Mouse (Mus musculus) CH12.LX (cell line): ENCODE results near the gene Slc4a1. TPM values are rescaled to one million over a fixed set of nuclear protein-coding genes. Genes with fewer than 3 reads are reported as not detected.

Source experiments
- DNase-seq: peaks from one replicate; pipeline ENCODE4 v3.0.0-alpha.2; 2013; ENCODE audit errors: extremely low read depth
- H3K27ac ChIP-seq: 2 replicates; pipeline ENCODE4 v1.5.1; 2012; ENCODE audit warnings: low read depth, mild to moderate bottlenecking, control low read depth, moderate library complexity; ENCODE audit not compliant: insufficient read depth
- H3K27me3 ChIP-seq: replicated peaks from 2 replicates; pipeline ENCODE3; 2012; ENCODE audit warnings: inconsistent platforms
- H3K36me3 ChIP-seq, 2 experiments: replicated peaks in 1 of 2; 2 replicates each; pipeline versions ENCODE3 to v1.6.1; 2012; ENCODE audit warnings: inconsistent platforms in 1 of 2, low read length in 1 of 2, mild to moderate bottlenecking in 1 of 2, mixed read lengths in 1 of 2, moderate library complexity in 1 of 2; ENCODE audit not compliant: control insufficient read depth in 1 of 2, insufficient read depth in 1 of 2
- H3K4me1 ChIP-seq, 2 experiments: 2 replicates each; pipeline ENCODE4 v1.6.1; 2012; ENCODE audit warnings: inconsistent platforms in 1 of 2, moderate library complexity in 1 of 2; ENCODE audit not compliant: insufficient read depth in 2 of 2, control insufficient read depth in 1 of 2
- H3K4me2 ChIP-seq: 2 replicates; pipeline ENCODE4 v1.6.1; 2012; ENCODE audit warnings: low read depth, mild to moderate bottlenecking, control low read depth; ENCODE audit not compliant: poor library complexity, insufficient read depth, severe bottlenecking
- H3K4me3 ChIP-seq, 3 experiments: fragments of 150-350 bp in 1 of 3; sonication (generic) in 1 of 3; replicated peaks in 1 of 3; 2 replicates each; pipeline versions ENCODE3 to v1.5.1; 2011 to 2012; ENCODE audit warnings: low read depth in 2 of 3, low read length in 2 of 3, mild to moderate bottlenecking in 2 of 3, moderate library complexity in 2 of 3, control low read depth in 1 of 3, improper control_type of control experiment in 1 of 3, inconsistent platforms in 1 of 3, mixed read lengths in 1 of 3; ENCODE audit not compliant: poor library complexity in 1 of 3
- H3K79me2 ChIP-seq: replicated peaks from 2 replicates; pipeline ENCODE4 v1.6.1; 2012; ENCODE audit warnings: mild to moderate bottlenecking, moderate library complexity; ENCODE audit not compliant: control insufficient read depth, poor library complexity, insufficient read depth, severe bottlenecking; ENCODE audit errors: extremely low read depth
- H3K9ac ChIP-seq: 2 replicates; pipeline ENCODE4 v1.6.1; 2012; ENCODE audit warnings: low read depth, mild to moderate bottlenecking, control low read depth, moderate library complexity; ENCODE audit not compliant: insufficient read depth
- H3K9me3 ChIP-seq: replicated peaks from 2 replicates; pipeline ENCODE3; 2012; ENCODE audit warnings: low read length, inconsistent platforms, mixed read lengths
- CTCF ChIP-seq, 2 experiments: IDR thresholded peaks in 1 of 2; conservative IDR thresholded peaks in 1 of 2; 2 replicates each; pipeline ENCODE4 v1.5.1; 2011 to 2012; ENCODE audit warnings: low read depth in 2 of 2, low read length in 2 of 2, improper control_type of control experiment in 1 of 2, inconsistent platforms in 1 of 2, mild to moderate bottlenecking in 1 of 2, moderate library complexity in 1 of 2
- E2F4 ChIP-seq: IDR thresholded peaks from 2 replicates; pipeline ENCODE4 v1.6.1; 2011; ENCODE audit warnings: low read depth, low read length, improper control_type of control experiment; ENCODE audit not compliant: insufficient replicate concordance
- JUND ChIP-seq: conservative IDR thresholded peaks from 2 replicates; pipeline ENCODE4 v1.6.1; 2011; ENCODE audit warnings: low read depth, low read length, improper control_type of control experiment
- MAFK ChIP-seq: IDR thresholded peaks from 2 replicates; pipeline ENCODE4 v1.6.1; 2011; ENCODE audit warnings: low read length, improper control_type of control experiment; ENCODE audit not compliant: insufficient replicate concordance
- MAX ChIP-seq: IDR thresholded peaks from 2 replicates; pipeline ENCODE4 v1.6.1; 2011; ENCODE audit warnings: low read length, improper control_type of control experiment
- MEF2A ChIP-seq: IDR thresholded peaks from 2 replicates; pipeline ENCODE4 v1.6.1; 2014; ENCODE audit warnings: low read depth, mild to moderate bottlenecking, inconsistent platforms, low read length, improper control_type of control experiment, borderline replicate concordance
- MXI1 ChIP-seq: IDR thresholded peaks from 2 replicates; pipeline ENCODE4 v1.6.1; 2011; ENCODE audit warnings: mild to moderate bottlenecking, low read depth, low read length, improper control_type of control experiment
- NELFE ChIP-seq: IDR thresholded peaks from 2 replicates; pipeline ENCODE4 v1.6.1; 2011; ENCODE audit warnings: low read depth, low read length, improper control_type of control experiment
- NRF1 ChIP-seq: IDR thresholded peaks from 2 replicates; pipeline ENCODE4 v1.6.1; 2014; ENCODE audit warnings: low read depth, mild to moderate bottlenecking, inconsistent platforms, low read length, improper control_type of control experiment, moderate library complexity
- PAX5 ChIP-seq: IDR thresholded peaks from 2 replicates; pipeline ENCODE4 v1.6.1; 2012; ENCODE audit warnings: low read length, inconsistent platforms, mixed read lengths
- POLR2A ChIP-seq: IDR thresholded peaks from 2 replicates; pipeline ENCODE4 v1.6.1; 2011; ENCODE audit warnings: low read depth, mild to moderate bottlenecking, improper control_type of control experiment, low read length
- RAD21 ChIP-seq: IDR thresholded peaks from 2 replicates; pipeline ENCODE4 v1.6.1; 2011; ENCODE audit warnings: low read depth, mild to moderate bottlenecking, low read length, improper control_type of control experiment, moderate library complexity
- SIN3A ChIP-seq: IDR thresholded peaks from 2 replicates; pipeline ENCODE4 v1.6.1; 2012; ENCODE audit warnings: low read length, improper control_type of control experiment, inconsistent platforms
- UBTF ChIP-seq: IDR thresholded peaks from 2 replicates; pipeline ENCODE4 v1.6.1; 2012; ENCODE audit warnings: low read depth, mild to moderate bottlenecking, inconsistent platforms, low read length, improper control_type of control experiment, moderate library complexity
- USF2 ChIP-seq: conservative IDR thresholded peaks from 2 replicates; pipeline ENCODE4 v1.6.1; 2011; ENCODE audit warnings: low read depth, low read length, improper control_type of control experiment
- ZKSCAN1 ChIP-seq: IDR thresholded peaks from 2 replicates; pipeline ENCODE4 v1.6.1; 2012; ENCODE audit warnings: low read depth, inconsistent platforms, low read length, improper control_type of control experiment, borderline replicate concordance
- ZMIZ1 ChIP-seq: IDR thresholded peaks from 2 replicates; pipeline ENCODE4 v1.6.1; 2012; ENCODE audit warnings: low read depth, mild to moderate bottlenecking, inconsistent platforms, low read length, improper control_type of control experiment
- ZNF384 ChIP-seq: IDR thresholded peaks from 2 replicates; pipeline ENCODE4 v1.6.1; 2012; ENCODE audit warnings: low read depth, low read length, improper control_type of control experiment, inconsistent platforms
- dilution Hi-C: fragments of 300-500 bp; cut with MboI; formaldehyde crosslinking; loops from 2 replicates; pipeline ENCODE4 v1.14.3; 2020; ENCODE audit warnings: low sequenced_read_pairs; ENCODE audit not compliant: extremely low pct_unique_long_range_greater_than_20kb, extremely low pct_ligation_motif_present
- in situ Hi-C: fragments of 300-500 bp; cut with MboI; formaldehyde crosslinking; loops from 3 replicates; pipeline ENCODE4 v1.14.3; 2019; ENCODE audit warnings: low sequenced_read_pairs, low pct_ligation_motif_present, low pct_unique_long_range_greater_than_20kb, mixed read lengths
- polyA plus RNA-seq: library from polyadenylated mRNA; unstranded; fragments of >175 nt; gene quantifications from 2 replicates; pipeline ENCODE4 v1.2.1, GENCODE M21; 2012; ENCODE audit warnings: low read depth; ENCODE audit not compliant: insufficient read length
- total RNA-seq, 2 experiments: library from RNA; depleted of rRNA; stranded (reverse); fragments of 300-350 nt in 1 of 2; fragments of >200 nt in 1 of 2; gene quantifications; 2 replicates each; pipeline ENCODE4 v1.2.3; 2012 to 2014

The Slc4a1 gene
- total and polyA plus RNA-seq, 3 experiments, result 0.08 TPM; not detected in 2

DNA sequence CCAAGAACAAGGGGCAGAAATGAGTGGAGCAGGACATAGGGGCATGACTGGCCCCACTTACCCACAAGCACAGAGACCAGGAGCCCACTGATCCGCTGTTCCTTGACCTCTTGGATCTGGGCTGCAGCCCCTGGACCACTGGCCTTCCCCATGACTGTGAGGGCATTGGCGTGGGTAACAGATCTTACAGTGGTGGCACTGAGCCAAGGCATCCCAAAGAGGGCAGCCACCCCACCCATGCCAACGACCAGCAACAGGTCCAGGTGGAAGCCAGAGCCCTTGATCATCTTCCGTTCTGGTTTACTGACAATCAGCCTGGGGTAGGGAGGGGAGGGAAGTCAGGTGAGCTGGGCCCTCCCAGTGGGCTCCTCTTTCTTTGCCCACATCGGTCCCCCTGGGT is 13.6 kb downstream of the Slc4a1 start:
- peaks cover 92% of the 10 kb centered on the region for H3K27me3 ChIP-seq

GRCm38 (mm10) chr11:102350981-102351523 is 15.0 kb downstream of the Slc4a1 start:
- no peak for TF ChIP-seq MAFK
- TF ChIP-seq JUND, result no peak
- TF ChIP-seq E2F4, result no peak
- no peak for TF ChIP-seq USF2
- no peak for TF ChIP-seq ZKSCAN1
- no peak for TF ChIP-seq MEF2A
- no peak for TF ChIP-seq POLR2A
- TF ChIP-seq PAX5, result no peak
- in situ Hi-C loops (no loop called here), dilution Hi-C loops (no loop called here)
- peaks cover 7 to 9% of the 10 kb centered on the region in 2 experiments for H3K4me1 ChIP-seq
- no peak overlapping the region for H3K27ac ChIP-seq
- no peak for DNase-seq
- H3K9me3 ChIP-seq, result no peaks in the 10 kb centered on the region
- H3K27me3 ChIP-seq, result peaks cover 85% of the 10 kb centered on the region
- no peaks in the 10 kb centered on the region for H3K36me3 ChIP-seq
- H3K9ac ChIP-seq, result no peak overlapping the region
- H3K4me2 ChIP-seq, result no peak overlapping the region
- no peaks in the 10 kb centered on the region for H3K79me2 ChIP-seq
- H3K4me3 ChIP-seq, result no peak overlapping the region

More for the DNA sequence above, 13.6 kb downstream of the Slc4a1 start:
- Histone ChIP-seq H3K4me2 (no peak overlapping the region), H3K4me3 (no peak overlapping the region), H3K9ac (no peak overlapping the region), H3K27ac (no peak overlapping the region), H3K79me2 (no peaks in the 10 kb centered on the region), H3K9me3 (no peaks in the 10 kb centered on the region), H3K4me1 (peaks cover 7 to 15% of the 10 kb centered on the region in 2 experiments), H3K36me3 (no peaks in the 10 kb centered on the region)
- in situ Hi-C loops, result no loop called here
- TF ChIP-seq ZNF384 (no peak), SIN3A (no peak), MAX (no peak), MXI1 (no peak), RAD21 (no peak)
- DNase-seq, result no peak
- dilution Hi-C loops, result no loop called here

DNA sequence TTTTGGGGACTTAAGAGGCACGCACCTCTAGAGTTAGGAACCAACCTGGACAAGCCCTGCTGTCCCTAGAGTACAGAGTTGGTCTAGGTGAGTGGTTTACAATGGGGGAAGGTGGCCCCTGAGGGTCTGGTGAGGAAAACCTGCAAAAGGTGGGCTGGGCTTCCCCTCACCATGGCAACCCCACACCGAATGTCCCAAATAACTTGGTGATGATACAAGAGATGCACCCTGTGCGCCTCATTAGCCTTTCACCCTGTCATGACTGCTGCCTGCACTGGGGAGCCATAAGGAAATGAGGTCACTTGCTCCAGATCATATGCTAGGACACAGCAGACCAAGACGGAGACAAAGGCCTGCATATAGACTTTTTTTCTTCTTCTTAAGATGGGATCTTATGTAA is 15.6 kb downstream of the Slc4a1 start:
- TF ChIP-seq UBTF (no peak), CTCF (conservative IDR thresholded peaks at IDR 0.05 in 1 of 2, IDR thresholded peaks at IDR 0.05 in 1 of 2; ENCODE audit: low read depth in 2 of 2, low read length in 2 of 2) (no peak), NELFE (no peak), RAD21 (no peak), ZMIZ1 (no peak), NRF1 (no peak), ZKSCAN1 (no peak)
- no peak overlapping the region for H3K9ac ChIP-seq
- H3K9me3 ChIP-seq, result no peaks in the 10 kb centered on the region
- peaks cover 7 to 9% of the 10 kb centered on the region in 2 experiments for H3K4me1 ChIP-seq
- no peak overlapping the region for H3K27ac ChIP-seq
- no peak for DNase-seq
- peaks cover 79% of the 10 kb centered on the region for H3K27me3 ChIP-seq
- no peaks in the 10 kb centered on the region for H3K36me3 ChIP-seq
- dilution Hi-C loops, result no loop called here
- no peak overlapping the region for H3K4me3 ChIP-seq
- in situ Hi-C loops, result no loop called here
- H3K4me2 ChIP-seq, result no peak overlapping the region
- H3K79me2 ChIP-seq, result no peaks in the 10 kb centered on the region
